Mouse (Mus musculus) E14TG2a.4 (cell line): Measurements from ENCODE around the gene Ttll5.

Experiments used
- CTCF ChIP-seq: conservative IDR thresholded peaks from 2 replicates; pipeline ENCODE4 v1.5.1; 2014; ENCODE audit warnings: low read length
- NANOG ChIP-seq: IDR thresholded peaks from 2 replicates; pipeline ENCODE4 v1.6.1; 2014; ENCODE audit warnings: borderline replicate concordance, low read length, mixed read lengths

GRCm38 (mm10) chr12:85869423-85869822 lies 45.0 kb downstream of the Ttll5 start:
- TF ChIP-seq NANOG = no peak
- no peak for TF ChIP-seq CTCF
